Mouse (Mus musculus) bone marrow macrophage, adult 2 months (primary cell): ENCODE results near the gene Pik3cd.

Experiments used
- CTCF ChIP-seq: IDR thresholded peaks from 2 replicates; pipeline ENCODE4 v1.5.1; 2012; ENCODE audit warnings: low read depth, mild to moderate bottlenecking, low read length, moderate library complexity
- POLR2A ChIP-seq: IDR thresholded peaks from 2 replicates; pipeline ENCODE4 v1.6.1; 2012; ENCODE audit warnings: mild to moderate bottlenecking, low read depth, low read length, borderline replicate concordance

- TF ChIP-seq CTCF (no peak), POLR2A (no peak)
Measured at GRCm38 (mm10) chr4:149711485-149711884, 9.1 kb upstream of the Pik3cd start.
